Mouse (Mus musculus) layer of hippocampus, adult 8-10 months (tissue): Measurements from ENCODE around the gene Sdr16c6. TPM values are rescaled to one million over a fixed set of nuclear protein-coding genes. Genes with fewer than 3 reads are reported as not detected.

Experiments used
- DNase-seq, 2 experiments: peaks; one replicate each; pipeline ENCODE4 v3.0.0; 2022; ENCODE audit warnings: low spot score in 2 of 2
- total RNA-seq, 4 experiments: library from RNA; stranded (reverse); gene quantifications; 2 replicates each; pipeline ENCODE4 v1.2.4; 2022

Sdr16c6 gene
- total RNA-seq, result not detected

DNA sequence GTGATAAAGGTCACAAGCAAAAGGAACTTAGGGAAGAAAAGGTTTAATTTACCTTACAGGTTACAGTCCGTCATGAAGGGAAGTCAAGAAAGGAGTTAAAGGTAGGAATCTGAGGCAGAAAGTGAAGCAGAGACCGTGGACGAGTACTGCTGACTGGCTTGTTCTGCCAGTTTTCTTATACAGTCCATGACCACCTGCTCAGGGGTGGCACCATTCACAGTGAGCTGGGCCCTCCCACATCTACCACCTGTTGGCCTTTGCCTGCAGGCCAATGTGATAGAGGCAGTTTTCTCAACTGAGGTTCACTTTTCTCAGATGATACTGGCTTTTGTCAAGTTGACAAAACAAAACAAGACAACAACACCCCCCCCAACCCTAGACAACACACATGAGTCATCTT lies at the start of gene Sdr16c6:
Sdr16c6 (minus strand) TSS at position 151 of the 400 bp plus-strand sequence.
- no peak for DNase-seq

DNA sequence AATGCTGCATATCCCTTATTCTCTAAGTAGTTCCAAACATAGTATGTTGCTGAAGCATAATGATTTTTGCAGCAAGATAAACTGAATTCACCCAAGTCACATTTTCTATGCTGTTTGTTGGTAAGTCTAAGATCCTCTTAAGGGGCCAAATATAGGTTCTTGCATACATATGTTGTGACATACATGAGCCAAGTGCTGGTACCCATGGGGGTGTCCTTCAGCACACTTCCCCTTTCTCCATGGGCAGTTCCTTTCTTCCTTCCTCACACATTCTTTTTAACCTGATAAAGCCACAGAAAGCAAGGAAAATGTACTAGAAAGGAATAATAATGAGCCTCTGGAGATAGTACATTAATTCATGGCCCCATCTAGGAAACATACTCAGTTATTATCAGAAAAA lies 2.9 kb upstream of the Sdr16c6 start:
- no peak for DNase-seq

DNA sequence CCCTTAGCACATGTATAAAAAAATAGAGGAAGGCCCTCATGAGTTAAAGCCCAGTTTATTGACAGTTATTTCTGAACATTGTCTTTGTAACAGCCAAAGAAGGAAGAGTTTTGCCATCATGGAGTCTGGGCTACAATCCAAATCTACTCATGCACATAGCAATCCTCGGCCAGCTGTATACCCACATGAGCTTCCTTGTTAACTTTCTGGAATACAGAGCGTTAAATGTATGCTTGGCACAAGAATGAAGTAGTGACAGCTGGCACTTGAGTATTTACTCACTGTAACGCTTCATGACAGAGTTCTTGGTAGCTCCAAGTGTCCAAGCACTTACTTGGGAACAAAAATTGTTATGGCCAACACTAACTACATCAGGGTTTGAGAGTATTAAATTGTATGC lies 1.8 kb upstream of the Sdr16c6 start:
- no peak for DNase-seq

DNA sequence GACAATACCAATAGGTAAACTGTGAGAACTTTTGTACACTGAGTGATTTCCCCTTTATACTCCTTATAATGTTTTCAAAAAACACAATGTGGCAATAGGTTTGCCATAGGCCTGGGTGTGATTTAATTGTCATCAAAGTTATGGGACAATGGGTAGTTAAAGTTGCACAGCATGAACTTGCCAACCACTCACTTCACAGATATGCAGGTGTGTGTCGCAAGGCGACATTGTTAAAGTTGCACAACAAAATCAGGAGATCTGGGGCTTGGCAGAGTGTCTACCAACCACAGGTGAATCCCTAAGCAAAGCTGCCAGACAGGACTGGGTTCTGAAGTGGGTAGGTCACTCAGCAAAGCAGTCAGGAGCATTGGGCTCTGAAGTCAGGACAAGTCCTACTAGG lies 1.3 kb downstream of the Sdr16c6 start:
- DNase-seq, result no peak

Other genes with a start within 250 kb of the Sdr16c6 start
- 100 to 1,000 TPM; 119 to 166 (median 155) TPM for gene Gm11808, start 103.9 kb downstream of the Sdr16c6 start, total RNA-seq